Mouse (Mus musculus): ENCODE data around the gene Pxk. TPM values are rescaled to one million over a fixed set of nuclear protein-coding genes. Genes with fewer than 3 reads are reported as not detected.

Gene Pxk
- polyA plus RNA-seq, 1 experiment = 55.5 TPM

- DNase-seq (ENCODE audit: low read depth) = peak; percentile 84
- TF ChIP-seq CTCF (IDR thresholded peaks at IDR 0.05; ENCODE audit: borderline replicate concordance, extremely low read depth, insufficient read depth, insufficient read length) = no peak
- no peak for TF ChIP-seq POLR2A (IDR thresholded peaks at IDR 0.05; ENCODE audit: borderline replicate concordance, extremely low read depth, insufficient read depth, insufficient read length, poor library complexity, severe bottlenecking)
Observed at GRCm38 (mm10) chr14:8208876-8209275, 110.9 kb downstream of the Pxk start.

GRCm38 (mm10) chr14:8209896-8210295, 111.9 kb downstream of the Pxk start:
- TF ChIP-seq CTCF (IDR thresholded peaks at IDR 0.05; ENCODE audit: borderline replicate concordance, extremely low read depth, insufficient read depth, insufficient read length) (no peak), POLR2A (IDR thresholded peaks at IDR 0.05; ENCODE audit: borderline replicate concordance, extremely low read depth, insufficient read depth, insufficient read length, poor library complexity, severe bottlenecking) (no peak)
- DNase-seq (ENCODE audit: low read depth) = no peak

GRCm38 (mm10) chr14:8212996-8213395, 115.0 kb downstream of the Pxk start:
- no peak for DNase-seq (ENCODE audit: low read depth)
- no peak for TF ChIP-seq POLR2A (IDR thresholded peaks at IDR 0.05; ENCODE audit: borderline replicate concordance, extremely low read depth, insufficient read depth, insufficient read length, poor library complexity, severe bottlenecking)
- TF ChIP-seq CTCF (IDR thresholded peaks at IDR 0.05; ENCODE audit: borderline replicate concordance, extremely low read depth, insufficient read depth, insufficient read length) = no peak

- DNase-seq (ENCODE audit: low read depth) = peak; percentile 99
- TF ChIP-seq POLR2A (IDR thresholded peaks at IDR 0.05; ENCODE audit: borderline replicate concordance, extremely low read depth, insufficient read depth, insufficient read length, poor library complexity, severe bottlenecking) (peak; percentile 65), CTCF (IDR thresholded peaks at IDR 0.05; ENCODE audit: borderline replicate concordance, extremely low read depth, insufficient read depth, insufficient read length) (peak; percentile 79)
Observed at GRCm38 (mm10) chr14:8213803-8214224, 115.8 kb downstream of the Pxk start, which contains the start of gene Kctd6. TSS of gene Kctd6 (plus strand) at chr14:8214140.

Other genes with a start within 250 kb of the Pxk start
- gene Gm45521, start 140.9 kb upstream of the Pxk start, polyA plus RNA-seq (2012; rRNA removed) = 0.11 and 0.14 TPM in 2 replicates
- 0.05 and 0.07 TPM in 2 replicates for gene Dnase1l3, start 103.6 kb upstream of the Pxk start, polyA plus RNA-seq (2012; rRNA removed)
- gene Abhd6, start 95.3 kb upstream of the Pxk start, polyA plus RNA-seq (2012; rRNA removed) = 15.2 and 17.3 TPM in 2 replicates
- 23.6 and 24.3 TPM in 2 replicates for gene Rpp14, start 17.8 kb upstream of the Pxk start, polyA plus RNA-seq (2012; rRNA removed)
- 158 and 181 TPM in 2 replicates for gene Pdhb, start 74.8 kb downstream of the Pxk start, polyA plus RNA-seq (2012; rRNA removed)
- gene Kctd6, start 115.9 kb downstream of the Pxk start, polyA plus RNA-seq (2012; rRNA removed) = 15.0 and 16.9 TPM in 2 replicates
- gene Acox2, start 161.1 kb downstream of the Pxk start, polyA plus RNA-seq (2012; rRNA removed) = not detected in 2 replicates
- gene Fam107a, start 219.8 kb downstream of the Pxk start, polyA plus RNA-seq (2012; rRNA removed) = 0.57 and 0.72 TPM in 2 replicates